Mouse (Mus musculus): ENCODE measurements at regions not wholly inside any gene's neighbourhood (a gene's known extent, or its start where the extent isn't known, plus 50 kb on each side); places are given as distances from the start of the nearest gene placed in this dataset. TPM values are rescaled to one million over a fixed set of nuclear protein-coding genes. Genes with fewer than 3 reads are reported as not detected.
"Not testable (repeated sequence)": the region's sequence is repeated elsewhere in the genome, so short reads cannot be mapped to it uniquely, and the experiment has no call there.

- peak; percentile 87 for ATAC-seq (replicated peaks; ENCODE audit: low FRiP score)
- WGBS = 51% methylated on average over 2 of the region's 2 CpGs
Measured at GRCm38 (mm10) chr8:97232619-97233376, 1344.5 kb upstream of the Got2 start.

GRCm38 (mm10) chr8:97231652-97232051 lies 1343.3 kb upstream of the Got2 start:
- 84% methylated on average over 5 of the region's 5 CpGs for WGBS
- no peak overlapping the region for H3K27ac ChIP-seq

More at GRCm38 (mm10) chr8:97232619-97233376, 1344.5 kb upstream of the Got2 start:
- Histone ChIP-seq H3K9ac (no peak overlapping the region), H3K9me3 (replicated peaks) (no peaks in the 10 kb centered on the region), H3K27me3 (no peaks in the 10 kb centered on the region), H3K4me3 (replicated peaks) (no peak overlapping the region), H3K4me1 (no peaks in the 10 kb centered on the region), H3K4me2 (no peak overlapping the region), H3K27ac (no peak overlapping the region), H3K36me3 (no peaks in the 10 kb centered on the region)

GRCm38 (mm10) chr8:97191806-97192205 lies 1303.5 kb upstream of the Got2 start:
- H3K36me3 ChIP-seq = no peaks in the 10 kb centered on the region
- H3K27me3 ChIP-seq = no peaks in the 10 kb centered on the region
- H3K9me3 ChIP-seq (replicated peaks) = no peaks in the 10 kb centered on the region
- no peak overlapping the region for H3K27ac ChIP-seq
- H3K9ac ChIP-seq = no peak overlapping the region
- no peaks in the 10 kb centered on the region for H3K4me1 ChIP-seq
- ATAC-seq (replicated peaks; ENCODE audit: low FRiP score) = no peak
- WGBS = 83% methylated on average over 1 of the region's 1 CpGs
- H3K4me3 ChIP-seq (replicated peaks) = no peak overlapping the region
- H3K4me2 ChIP-seq = no peak overlapping the region

More at GRCm38 (mm10) chr8:97231652-97232051, 1343.3 kb upstream of the Got2 start:
- Histone ChIP-seq H3K9ac (no peak overlapping the region), H3K4me3 (replicated peaks) (no peak overlapping the region), H3K9me3 (replicated peaks) (no peaks in the 10 kb centered on the region), H3K36me3 (no peaks in the 10 kb centered on the region), H3K4me1 (no peaks in the 10 kb centered on the region), H3K4me2 (no peak overlapping the region), H3K27me3 (no peaks in the 10 kb centered on the region)
- ATAC-seq (replicated peaks; ENCODE audit: low FRiP score) = no peak

- not testable (repeated sequence) for H3K9ac ChIP-seq; H3K27me3 ChIP-seq; H3K36me3 ChIP-seq; ATAC-seq (replicated peaks; ENCODE audit: low FRiP score); H3K9me3 ChIP-seq (replicated peaks); H3K4me1 ChIP-seq; H3K27ac ChIP-seq; H3K4me2 ChIP-seq; H3K4me3 ChIP-seq (replicated peaks)
- WGBS = 97% methylated on average over 13 of the region's 13 CpGs
Measured at GRCm38 (mm10) chr8:97183831-97184230, 1295.5 kb upstream of the Got2 start.

- not testable (repeated sequence) for H3K27me3 ChIP-seq; H3K4me1 ChIP-seq; ATAC-seq (replicated peaks; ENCODE audit: low FRiP score); H3K36me3 ChIP-seq; H3K4me3 ChIP-seq (replicated peaks); H3K27ac ChIP-seq; H3K9ac ChIP-seq; H3K9me3 ChIP-seq (replicated peaks); H3K4me2 ChIP-seq
Measured at GRCm38 (mm10) chr8:97182456-97182855, 1294.1 kb upstream of the Got2 start.

Small RNA genes in the stretch of these regions (microRNA-seq; reads per million reads assigned to microRNA genes)
- gene Gm26399 = not detected
